Mouse (Mus musculus) testis, postnatal 14 days (tissue): ENCODE results near the gene Spats2l.

ENCODE experiments used
- DNase-seq: peaks from one replicate; pipeline ENCODE4 v3.0.0; 2021; ENCODE audit warnings: low spot score

Gene Spats2l

DNA sequence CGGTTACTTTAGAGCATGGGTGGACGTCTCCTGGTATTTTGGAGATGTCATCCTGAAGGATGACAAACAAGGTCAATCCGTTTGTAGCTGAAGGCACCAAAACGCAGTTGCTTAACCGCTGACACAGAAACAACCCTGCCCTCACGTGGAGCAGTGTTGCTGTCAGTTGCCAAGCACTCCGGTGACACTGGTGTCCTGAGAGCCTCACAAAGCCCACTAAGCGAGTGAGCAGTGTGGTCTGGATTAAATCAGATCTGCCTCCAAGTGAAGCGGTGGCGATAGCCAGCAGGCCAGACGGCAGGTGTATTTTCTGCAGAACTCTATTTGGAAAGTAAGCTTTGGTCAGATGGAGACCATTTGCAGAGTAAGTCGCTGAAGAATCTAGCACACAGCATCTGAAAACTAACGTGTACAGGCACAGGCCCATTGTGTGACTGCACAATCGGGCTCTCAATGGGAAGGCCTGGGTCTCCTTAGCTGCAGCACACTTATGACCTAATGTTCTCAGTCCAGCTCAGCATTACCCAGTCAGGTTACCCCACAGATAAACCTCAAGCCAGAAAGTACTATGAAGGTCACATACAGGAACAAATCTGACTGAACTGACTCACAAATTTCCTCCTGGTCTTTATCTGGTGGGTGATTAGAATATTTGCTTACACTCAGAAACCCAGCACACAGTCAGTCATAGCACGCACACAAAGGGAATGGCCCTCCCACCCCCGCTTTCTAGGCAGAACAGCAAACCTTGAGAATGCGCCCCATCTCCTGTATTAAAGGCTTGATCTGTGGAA is 51.2 kb downstream of the Spats2l start:
- DNase-seq = no peak

DNA sequence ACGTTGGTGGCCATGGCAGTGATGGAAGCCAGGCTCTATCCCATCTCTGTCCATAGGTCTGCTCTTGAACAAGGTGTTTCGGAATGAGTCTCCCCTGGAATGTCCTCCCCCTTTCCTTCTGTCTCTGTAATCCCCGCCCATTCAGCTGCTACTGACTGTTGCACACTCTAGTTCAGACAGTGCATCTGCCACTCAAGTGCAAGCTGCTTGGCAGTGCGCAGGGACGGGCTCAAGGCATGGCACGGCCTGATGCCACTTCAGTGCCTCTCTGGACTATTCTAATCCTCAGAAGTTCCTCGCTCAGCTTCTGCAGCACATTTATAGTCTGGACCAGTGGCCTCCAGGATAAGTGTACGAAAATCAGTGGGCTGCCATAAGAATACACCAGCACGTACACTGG is 52.3 kb downstream of the Spats2l start:
- DNase-seq = no peak

DNA sequence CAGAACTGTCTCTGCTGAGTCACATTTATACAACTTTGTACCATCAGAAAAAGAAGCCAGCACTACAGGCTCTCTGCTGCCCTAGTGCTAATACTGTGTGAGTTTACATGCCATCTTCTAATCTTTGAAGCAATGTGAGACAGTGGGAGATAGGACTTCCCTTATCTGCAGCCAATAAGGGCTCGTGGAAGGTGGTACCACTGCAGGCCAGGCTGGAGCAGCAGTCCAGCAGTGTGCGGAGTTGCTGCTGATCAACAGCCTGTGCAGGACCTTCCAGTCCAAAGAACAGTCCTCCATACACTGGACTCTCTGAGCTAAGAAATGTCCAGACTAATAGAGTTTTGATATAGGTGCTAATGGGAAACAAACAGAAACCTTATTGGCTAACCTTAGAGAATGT is 59.2 kb downstream of the Spats2l start:
- DNase-seq = no peak

DNA sequence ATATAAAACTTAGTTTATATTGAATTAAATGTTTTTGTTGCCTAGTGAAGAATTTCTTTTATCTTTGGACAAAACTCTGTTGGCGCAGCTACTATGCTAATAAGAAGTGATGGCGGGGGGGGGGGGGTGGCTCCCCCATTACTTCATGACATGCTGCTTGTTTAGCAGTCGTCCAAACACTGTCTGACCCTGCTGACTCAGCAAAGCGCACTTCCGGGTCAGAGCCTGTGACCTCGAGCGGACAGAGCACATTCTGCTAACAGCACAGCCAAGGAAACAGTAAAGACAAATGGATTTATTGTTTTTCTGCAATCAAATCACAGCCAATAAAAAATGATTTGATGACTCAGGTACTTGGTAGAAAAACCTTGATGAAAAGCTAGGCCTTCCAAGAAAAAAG is 61.2 kb downstream of the Spats2l start:
- DNase-seq = no peak

DNA sequence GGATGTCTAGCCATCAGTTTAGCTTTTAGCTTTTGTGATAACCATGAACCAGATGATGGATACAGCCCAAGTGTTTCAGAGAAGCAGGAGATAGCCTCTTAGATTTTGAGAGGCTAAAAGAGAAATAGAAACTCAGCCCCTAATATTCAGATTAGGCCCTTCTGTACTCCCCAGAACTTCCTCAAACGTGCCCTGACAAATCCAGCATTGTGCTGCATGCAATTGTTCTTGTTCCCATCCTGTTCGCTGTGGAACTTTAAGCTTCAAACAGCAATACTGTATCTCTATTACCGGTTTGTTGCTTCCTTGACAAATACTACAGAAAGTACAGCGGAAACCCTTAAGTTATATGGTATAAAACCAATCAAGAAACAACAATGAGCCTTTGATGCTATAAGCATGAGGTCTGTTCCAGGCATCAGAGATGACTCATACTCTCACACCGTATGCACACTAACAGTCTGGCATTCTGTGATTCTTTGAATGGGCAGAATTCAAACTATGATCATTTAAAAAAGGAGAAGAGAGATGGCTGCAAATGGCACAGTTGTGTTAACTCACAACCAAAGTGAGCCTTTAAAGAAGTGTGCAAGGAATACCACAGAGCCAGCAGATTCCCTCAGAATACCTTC is 62.8 kb downstream of the Spats2l start:
- no peak for DNase-seq

DNA sequence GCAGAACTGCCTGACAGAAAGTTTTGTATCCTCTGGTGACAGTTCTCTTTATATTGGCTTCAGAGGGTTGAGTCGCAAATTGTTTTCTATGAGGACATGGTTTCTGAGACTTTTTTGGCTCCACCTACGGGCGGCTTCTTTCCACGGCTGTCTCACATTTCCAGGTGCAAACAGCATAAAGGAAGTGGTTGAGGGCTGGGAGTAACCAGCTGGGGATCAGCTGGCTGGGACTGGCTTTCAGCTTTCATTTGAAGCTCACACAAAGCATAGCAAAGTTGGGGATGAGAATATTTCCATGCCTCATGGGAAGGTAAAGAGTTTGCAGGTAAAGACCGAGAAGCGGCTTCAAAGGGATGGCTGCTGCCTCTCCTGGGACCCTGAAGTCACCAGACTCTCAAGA is 65.9 kb downstream of the Spats2l start:
- DNase-seq = no peak

DNA sequence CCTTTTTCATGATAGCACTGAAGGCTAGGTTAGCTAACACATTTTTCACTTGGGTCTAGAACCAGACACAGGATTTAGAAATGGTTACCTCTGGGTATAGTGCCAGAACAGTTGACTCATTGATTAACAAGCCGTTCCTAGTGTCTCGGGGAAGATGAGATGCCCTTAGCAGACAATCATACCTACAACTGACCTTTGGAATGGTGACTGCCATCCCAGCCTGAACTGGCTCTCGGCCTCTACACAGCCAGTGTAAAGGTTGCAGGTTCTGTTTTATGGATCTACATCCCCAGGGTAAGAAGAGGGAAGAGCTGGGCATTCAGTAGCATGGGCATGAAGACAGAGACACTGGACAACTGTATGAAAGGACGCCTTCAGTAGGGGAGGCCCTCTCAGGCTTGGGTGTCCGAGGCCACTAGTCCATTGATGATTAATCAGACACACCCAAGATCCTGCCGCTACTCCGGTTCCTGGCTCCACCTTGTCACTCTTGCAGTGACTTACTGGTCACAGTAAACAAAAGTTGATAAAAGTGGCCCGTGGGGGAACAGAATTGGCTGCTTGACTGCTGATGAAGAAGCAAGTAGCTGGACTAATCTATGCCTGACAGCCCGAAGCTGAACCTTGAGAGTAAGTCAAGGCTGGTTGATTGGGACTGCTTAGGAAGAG is 71.2 kb downstream of the Spats2l start:
- DNase-seq = no peak

DNA sequence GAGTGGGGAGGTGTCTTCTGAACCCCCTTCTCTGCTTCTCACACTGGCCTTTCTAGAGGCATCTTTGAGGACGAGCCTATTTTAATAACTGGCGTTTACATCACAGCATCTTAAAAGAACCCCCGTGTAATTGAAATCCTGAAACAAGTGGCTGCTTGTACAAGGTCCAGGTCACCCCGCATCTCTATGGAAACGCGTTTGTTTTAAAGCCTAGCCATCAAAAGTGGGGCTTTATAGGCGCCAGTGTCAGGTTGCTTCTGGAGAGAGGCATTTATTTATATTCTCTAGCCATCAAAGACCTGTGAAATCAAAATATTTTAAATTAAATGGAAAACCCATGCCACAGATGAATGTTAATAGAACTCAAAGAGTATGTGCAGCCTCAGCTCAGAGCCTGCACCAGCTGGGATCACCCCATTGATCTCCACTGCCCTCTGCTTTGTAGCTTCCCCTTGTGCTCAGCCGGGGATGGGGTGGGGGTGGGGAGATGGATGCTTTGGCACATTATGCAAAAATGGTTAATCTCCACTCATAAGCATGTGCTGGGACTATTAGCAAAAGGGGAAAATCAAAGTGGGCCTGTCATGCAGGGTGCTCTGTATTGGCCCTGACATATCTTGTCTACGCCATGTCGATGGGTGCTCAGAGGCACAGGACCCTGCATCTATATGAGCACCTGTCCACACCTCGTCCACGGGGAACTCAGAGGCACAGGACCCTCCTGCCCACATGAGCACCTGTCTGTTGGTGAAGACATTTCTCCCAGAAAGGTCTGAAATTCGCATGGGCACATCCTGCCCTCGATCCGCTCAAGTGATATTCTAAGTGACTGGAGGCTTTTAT is 73.1 kb downstream of the Spats2l start:
- DNase-seq = no peak

DNA sequence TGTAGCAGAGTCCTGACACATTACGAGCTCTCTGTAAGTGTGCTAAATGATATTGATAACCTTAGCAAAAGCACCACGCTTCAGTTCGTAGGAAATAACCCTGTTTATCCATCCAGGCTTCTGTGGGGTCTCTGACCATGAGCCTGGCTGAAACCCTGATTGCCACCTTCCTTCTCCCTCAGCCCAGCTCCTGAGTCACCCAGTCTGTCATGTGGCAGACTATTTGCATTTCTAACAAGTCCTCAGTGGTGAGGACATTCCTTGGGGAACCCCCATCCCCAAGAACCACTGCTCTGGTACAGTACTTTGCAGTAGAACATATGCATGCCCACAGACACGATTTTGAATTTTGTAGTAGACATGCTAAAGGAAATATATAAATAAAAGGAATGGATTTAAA is 75.1 kb downstream of the Spats2l start:
- no peak for DNase-seq

DNA sequence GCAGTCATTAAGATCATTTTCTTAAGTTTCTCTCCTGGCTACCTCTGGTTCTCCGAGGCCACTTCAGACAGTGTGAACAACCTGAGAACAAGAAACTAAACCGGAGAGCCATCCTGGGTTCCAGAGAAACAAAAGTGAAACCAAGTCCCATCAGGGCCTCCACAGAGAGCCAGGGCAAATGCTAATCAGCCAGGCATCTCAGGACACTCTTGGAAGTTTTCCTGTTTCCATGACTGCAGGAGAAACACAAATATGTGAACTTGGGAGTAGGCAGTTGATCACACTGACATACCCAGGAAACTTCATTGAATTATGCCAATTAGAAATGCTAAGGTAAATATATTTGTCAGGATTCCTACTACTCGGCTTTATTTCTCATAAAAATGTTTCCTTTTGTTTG is 76.0 kb downstream of the Spats2l start:
- DNase-seq = no peak

DNA sequence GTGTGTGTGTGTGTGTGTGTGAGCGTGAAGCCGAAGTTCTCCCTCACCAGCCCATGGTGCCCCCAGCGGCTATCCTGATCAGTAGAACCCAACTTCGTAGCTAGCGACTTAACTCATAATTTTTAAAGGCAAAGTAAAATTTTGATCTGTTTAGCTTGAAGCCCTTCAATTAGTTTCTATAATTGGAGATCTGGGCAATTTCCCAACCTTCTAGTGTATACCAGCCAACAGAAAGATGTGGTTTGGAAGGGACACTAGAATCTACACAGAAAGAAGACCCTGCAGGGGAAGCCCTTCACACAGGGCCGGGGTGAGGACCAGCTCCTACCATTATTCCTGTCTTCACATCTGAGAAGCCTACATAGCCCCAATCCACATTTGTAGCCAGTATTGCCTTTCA is 77.9 kb downstream of the Spats2l start:
- DNase-seq = no peak

DNA sequence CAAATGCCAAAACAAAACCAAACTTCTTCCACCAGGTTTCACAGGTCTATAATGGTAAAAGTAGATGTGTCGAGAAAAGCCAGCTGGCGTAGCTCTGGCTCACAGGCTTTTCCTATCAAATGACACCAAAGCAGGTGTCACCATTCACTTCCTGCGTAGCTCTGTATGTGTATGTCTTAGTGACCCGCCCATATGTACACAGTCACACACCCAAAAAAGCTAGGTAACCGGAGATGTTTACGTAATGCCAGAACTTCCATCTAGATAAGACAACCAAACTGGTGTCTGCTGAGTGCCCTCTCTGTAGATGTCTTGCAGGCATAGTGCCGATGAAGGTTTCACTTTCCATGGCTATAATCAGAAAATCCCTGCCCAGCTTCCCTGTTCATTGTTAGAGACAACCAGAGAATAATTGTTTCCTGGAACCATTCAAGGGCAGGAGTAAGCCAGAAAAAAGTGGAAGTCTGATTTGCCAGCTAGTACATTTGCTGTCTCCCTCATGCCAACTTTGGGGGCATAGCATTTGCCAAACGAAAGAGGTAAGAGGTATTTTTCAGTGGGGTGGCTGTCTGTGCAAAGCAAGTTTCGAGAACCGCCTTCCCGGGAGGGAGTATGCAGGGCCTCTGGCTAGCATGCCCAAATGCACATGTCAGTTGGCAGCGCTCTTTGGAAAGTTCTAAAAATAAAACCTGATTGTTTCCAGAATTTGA is 78.8 kb downstream of the Spats2l start:
- DNase-seq = no peak

DNA sequence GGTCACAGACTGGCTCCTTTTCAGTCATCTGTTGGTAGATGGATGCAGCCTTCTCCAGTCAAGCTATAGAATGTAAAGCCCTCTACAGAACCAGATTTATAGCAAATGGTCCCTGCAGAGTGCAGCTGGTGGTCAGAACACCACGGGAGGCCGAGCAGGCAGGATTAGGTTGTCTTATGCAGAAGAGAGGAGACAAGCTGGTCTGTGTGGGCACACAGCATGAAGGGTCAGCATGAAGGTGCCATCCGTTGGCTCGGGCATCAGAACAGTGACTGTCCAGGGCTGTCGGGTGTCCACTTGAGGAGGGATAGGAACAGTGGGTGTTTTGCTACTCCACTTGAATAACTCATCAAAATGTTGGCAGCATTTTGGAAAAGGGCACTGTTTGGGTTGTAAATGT is 83.8 kb downstream of the Spats2l start:
- no peak for DNase-seq

DNA sequence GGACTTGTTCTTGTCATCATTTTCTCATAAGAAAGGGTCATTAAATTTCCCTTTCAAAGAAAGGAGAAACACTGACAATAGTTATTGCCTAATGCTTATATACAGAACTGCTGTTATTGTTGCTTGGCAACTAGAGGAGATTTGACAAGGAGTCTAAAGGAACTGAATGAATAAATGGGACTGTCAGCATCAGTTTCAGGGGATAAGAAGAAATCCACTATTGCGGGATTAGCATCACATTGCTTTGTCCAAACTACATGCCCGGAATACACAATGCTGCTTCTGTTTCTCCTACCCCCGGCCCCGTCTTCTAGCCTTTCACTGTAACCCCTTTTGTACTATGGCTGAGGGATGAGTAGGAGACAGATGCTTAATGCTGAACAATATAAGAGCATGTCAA is 88.1 kb downstream of the Spats2l start:
- no peak for DNase-seq

DNA sequence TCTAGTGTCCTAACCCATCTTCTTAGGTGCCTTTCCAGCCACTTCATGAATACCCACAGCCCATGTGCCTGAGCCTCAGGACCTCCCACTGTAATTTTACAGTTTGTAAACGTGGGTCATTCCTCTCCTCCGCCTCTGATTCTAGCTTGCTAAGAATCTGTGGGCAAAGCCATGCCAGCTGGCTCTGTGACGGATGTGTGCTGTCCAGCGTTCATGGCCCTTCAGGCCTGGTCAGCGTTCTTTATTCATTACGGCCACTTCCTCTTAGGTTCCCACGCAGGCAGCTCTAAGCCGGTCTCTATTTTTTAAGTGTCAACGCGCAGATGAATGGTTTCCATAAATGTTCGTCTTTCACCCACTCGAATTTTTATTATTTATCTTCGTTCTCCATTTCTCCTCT is 94.7 kb downstream of the Spats2l start:
- no peak for DNase-seq

DNA sequence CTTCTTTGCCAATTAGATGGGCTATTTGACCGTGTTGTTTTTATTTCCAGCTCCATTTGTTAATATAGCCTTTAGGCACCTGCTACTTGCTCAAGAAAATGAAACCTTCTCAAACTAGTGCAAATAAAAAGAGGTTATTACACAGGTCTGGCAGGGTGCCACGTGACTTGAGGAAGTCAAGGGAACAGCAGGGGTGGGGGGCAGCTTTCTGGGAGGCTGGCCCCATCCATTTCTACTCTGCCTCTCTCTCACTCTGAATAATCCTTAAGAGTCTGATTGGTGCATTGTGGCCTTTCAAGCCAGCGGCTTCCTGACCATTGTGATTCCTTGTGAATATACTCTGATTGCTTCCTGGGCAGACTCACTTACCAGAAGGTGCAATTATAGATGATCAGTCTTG is 98.0 kb downstream of the Spats2l start:
- no peak for DNase-seq

DNA sequence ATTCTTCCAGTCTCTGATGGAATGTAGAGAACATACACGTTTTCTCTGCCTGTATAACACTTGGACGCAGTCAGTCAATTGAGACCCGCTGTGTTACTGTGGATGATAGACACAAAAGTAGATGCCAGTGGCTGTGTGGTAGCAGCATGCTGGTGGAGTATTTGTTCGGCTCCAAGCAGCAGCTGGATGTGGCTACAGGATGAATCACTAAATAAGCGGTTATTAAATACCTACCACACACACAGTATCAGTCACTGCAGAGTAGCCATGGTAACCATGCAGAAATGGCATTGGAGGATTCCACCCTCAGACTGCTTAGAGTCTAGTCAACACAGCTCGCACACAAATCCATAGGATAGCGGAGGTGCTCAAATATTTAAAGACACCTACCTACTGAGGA is 100.0 kb downstream of the Spats2l start:
- DNase-seq = no peak

DNA sequence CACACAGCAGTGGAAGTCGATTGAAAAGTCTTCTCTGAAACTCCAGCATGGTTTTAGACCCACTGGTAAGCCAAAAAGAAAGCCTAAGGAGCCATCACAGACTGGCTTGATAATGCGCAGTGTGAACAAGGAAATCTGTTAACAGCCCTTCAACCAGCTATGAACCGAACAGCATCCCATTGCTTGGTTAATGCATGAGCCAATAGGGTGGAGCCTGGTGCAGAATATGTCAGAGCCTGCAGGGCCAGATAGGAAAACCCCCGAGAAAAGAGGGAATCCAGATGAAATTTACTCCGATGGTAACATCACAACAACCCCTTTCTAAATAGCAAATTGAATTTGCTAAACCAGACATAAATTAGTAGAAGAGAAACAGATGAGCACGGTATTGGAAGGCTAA is 101.1 kb downstream of the Spats2l start:
- DNase-seq = no peak

DNA sequence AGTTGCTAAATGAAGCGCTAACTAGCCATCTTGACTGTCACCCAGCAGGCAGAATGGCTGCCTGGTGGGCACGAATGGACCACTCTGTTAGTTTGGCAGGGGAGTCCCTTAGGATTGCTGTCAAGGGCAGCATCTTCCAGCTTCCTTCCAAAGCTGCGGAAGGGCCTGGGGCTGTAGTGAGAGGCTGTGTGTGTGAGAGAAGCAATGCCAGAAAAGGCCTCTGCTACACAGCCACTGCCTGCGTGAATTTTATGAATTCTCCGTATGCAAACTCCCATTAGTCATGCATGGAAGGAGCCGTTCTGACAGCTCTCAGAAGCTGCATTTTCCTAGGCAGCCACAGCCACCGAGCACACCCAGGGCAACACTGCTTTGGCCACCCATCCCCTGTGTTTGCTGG is 101.5 kb downstream of the Spats2l start:
- no peak for DNase-seq

DNA sequence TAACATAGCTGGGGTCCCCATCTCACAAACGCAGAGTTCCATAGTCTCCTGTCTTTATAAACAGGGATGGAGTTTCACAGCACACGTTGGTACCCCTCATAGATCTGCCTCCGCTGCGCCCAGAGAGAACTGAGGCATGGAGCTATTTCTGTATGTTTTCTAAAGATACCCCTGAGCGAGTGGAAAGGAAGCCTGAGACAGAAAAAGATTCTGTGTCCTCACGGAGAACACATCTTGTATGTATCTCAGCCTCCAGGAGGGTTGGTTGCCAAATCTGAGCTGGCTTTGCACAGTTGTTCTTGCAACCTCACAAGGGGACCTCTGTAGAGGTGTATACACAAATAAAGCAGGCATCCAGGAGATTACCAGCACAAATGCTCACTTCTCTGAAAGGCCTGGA is 105.0 kb downstream of the Spats2l start:
- DNase-seq = no peak

DNA sequence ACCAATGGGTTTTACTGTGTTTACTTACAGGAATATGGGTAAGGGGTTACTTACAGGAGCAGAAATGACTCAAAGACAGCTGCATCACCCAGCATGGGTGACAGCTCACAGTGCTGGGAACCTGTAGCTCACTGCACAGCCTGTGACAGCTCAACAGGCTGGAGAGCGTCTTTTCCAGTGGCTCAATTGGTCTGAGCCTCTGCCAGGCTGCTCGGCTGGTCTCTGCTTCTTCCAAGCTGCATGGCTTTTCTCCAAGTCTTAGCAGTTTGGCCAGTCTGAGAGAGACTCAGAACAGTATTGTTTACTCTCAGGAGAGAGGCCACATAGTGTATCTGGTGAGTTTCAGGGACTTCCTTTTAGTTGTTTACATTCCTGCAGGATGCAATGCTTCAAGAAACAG is 110.9 kb downstream of the Spats2l start:
- no peak for DNase-seq

DNA sequence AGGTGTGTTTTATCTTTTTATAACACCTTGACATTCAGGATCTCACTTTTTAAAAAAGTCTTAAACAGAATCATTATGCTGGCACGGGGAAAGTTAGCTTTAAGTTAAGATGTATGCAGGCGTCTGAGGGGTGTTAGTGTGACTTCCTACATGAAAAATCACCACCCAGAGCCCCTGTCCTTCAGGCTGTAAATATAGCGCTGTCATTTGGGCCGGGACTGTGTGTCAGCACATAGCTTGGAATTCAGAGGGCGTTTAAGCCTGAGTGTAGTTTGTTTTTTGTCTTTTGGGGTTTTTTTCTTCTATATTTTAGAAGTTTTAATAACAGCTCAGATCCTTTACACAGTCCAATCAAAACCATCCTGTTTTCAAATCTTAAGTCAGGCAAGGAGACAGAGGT is 115.8 kb downstream of the Spats2l start:
- DNase-seq = no peak
